Mouse (Mus musculus): ENCODE data around the gene Gm29797. TPM values are rescaled to one million over a fixed set of nuclear protein-coding genes. Genes with fewer than 3 reads are reported as not detected.

Gene Gm29797
- total RNA-seq, 2 experiments from 2014 or later, result not detected

DNA sequence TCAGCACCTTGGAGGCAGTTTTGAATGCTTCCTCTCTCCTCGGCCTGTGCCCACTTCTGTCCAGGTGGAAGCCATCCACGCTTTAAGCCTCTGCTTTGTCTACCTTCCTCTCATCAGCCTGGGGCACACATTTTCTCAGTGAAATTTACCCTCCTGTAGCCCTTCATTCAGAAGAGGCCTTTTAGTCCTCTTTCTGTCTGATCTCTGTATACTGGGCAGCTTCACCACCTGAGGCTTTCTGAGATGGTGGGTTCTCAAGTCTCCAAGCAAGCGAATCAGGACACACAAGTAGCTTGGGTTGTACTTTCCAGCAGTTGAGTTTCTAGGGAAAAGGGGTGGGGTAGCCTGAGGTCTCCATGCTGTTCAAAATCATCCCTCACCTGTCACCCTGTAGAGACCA is 35.5 kb downstream of the Gm29797 start:
- no peak for ATAC-seq (replicated peaks; ENCODE audit: low FRiP score, low TSS enrichment, poor library complexity, severe bottlenecking)

DNA sequence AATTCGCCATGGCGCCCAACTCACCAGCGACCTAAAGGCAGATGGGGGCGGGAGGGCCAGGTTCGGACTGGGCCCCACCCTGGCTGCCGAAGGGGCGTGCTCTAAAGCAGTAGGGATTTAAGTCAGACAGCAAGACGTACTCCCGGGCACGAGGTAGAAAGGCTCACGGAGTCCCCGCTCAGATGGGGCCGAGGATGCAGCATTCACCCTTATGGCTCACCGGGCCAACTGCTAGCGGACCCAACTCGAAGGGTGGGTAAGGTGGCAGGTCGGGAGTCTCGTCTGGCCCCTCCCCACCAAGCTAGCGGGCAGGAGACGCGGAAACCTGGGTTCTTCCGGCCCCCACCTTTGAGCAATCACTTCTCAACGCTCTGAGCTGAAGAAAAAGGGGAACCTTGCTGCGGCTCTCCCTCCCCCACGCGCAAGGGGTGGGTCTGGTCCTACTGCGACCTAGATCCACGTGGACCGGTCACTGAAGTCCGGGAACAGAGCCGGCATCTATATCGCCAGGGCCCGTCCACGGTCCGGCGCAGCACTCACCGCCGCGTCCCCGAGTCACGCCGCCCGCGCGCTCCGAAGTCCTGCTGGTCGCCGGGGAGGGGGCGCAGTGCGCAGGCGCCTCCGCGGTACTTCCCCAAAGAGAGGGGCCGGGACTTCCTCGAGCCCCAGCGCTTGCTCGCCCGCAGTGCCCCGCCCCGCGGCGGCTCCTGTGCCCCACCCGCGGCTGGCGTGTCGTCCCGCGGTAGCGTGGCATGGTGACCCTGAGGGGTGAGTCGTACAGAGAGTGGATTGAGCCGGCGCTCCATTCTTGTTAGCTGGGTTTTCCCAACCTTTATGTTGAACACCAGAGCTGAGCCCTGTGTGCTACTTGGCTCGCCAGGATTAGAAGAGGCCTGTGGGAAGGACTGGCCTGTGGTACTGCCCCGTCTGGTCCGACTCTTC is 36.8 kb downstream of the Gm29797 start, which contains the start of gene Rgs19:
Rgs19 (minus strand) TSS at position 639 of the 942 bp plus-strand sequence.
- ATAC-seq (replicated peaks; ENCODE audit: low FRiP score, low TSS enrichment, poor library complexity, severe bottlenecking), result peak; percentile 62

DNA sequence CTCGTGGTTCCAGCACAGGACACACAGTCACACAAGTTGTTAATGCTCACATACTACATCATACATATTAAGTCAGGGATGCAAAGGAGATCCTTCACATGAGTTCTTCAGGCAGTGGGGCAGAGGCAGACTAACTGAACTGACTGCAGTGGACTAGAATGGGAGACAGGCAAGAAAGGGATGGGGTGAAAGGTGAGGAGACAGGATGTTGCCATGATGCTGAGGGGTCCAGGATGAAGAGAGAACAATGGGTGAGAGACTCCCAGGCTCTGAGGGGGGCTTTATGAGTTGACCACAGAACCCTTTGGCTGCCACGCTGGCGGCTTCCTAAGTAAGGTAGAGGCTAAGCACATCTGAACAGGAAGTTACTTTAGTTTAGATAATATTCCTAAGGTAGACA is 37.7 kb downstream of the Gm29797 start:
- no peak for ATAC-seq (replicated peaks; ENCODE audit: low FRiP score, low TSS enrichment, poor library complexity, severe bottlenecking)

DNA sequence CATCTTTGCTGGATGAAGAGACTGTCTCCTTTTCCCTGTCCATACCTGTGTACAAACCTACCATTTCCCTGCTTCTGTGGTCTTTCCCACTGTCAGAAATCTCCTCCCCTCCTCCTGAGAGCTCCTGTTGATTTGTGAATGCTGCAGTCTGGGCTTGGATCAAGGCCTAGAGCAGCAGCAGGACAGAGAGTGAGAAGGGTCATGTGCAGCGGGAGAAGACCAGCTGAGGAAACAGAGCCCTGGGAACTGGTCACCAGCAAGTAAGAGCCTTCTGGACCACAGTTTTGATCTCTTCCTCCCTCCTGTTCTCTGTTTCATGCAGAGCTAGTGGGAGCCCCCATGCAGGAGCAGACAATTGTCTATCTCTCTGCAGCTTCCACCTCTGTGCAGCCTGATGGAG is 38.9 kb downstream of the Gm29797 start:
- ATAC-seq (replicated peaks; ENCODE audit: low FRiP score, low TSS enrichment, poor library complexity, severe bottlenecking), result no peak

DNA sequence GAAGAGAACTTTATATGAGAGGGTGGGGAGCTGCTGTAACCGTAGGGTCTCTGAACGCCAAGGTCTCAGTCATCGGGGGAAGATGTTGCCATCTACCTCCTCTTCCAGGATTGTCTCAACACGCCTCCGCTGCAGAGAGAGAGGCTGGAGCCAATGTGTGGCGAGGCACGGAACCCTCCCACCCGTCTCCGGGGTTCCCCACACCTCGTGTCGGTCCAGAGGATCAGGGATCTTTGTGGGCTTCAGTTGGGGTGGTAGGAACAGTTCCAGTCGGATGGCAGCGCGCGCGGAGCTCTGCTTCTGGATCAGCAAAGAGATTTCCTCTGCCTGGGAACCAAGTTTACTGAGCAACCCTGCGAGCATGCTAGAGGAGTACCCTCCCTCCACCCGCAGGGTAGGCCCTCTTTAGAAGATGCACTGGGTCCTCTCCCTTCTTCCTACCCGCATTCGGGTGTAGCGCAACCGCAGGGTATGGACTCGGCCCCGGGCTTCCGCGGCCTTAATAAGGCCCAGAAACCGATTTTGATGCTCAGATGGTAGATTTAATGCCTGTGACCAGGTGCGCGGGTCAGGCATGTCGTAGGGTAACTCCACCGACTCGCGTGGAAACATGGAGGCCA is 40.1 kb downstream of the Gm29797 start:
- ATAC-seq (replicated peaks; ENCODE audit: low FRiP score, low TSS enrichment, poor library complexity, severe bottlenecking), result no peak

DNA sequence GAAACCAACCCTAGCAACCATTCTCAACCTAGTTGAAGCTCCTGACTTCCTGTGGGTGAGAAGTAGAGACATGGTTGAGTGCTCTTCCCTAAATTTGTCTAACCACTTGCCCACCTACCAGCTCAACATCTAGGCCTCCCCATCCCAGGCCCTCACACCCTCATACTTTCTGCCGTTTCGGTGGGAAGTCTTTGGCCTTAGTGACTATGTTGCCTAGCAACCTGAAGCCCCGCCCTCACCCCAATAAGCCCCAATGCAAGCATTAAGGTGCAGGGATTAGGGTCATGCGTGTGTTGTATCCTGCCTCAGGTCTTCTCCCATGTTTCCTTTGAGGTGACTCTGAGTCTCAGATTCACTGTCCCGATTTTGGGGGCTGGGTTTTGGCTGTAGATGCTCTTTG is 41.4 kb downstream of the Gm29797 start, which contains the start of gene Lkaaear1:
Lkaaear1 (minus strand) TSS at position 202 of the 400 bp plus-strand sequence.
- ATAC-seq (replicated peaks; ENCODE audit: low FRiP score, low TSS enrichment, poor library complexity, severe bottlenecking), result no peak

DNA sequence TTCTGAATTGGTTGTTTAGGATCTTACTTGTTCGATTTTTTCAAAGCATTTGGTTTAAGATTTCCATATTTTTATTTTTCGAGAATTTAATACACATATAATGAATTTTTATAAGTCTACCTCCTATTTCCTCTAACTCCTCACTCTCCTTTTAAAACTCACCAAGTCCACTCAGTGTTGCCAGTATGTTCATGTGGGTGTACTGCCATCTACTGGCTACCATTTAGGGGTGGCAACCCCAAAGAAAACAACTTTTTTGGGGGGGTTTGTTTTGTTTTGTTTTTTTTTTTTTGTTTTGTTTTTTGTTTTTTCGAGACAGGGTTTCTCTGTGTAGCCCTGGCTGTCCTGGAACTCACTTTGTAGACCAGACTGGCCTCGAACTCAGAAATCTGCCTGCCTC is 49.8 kb downstream of the Gm29797 start:
- peak; percentile 71; the same call in 1 of the 2 replicates for ATAC-seq (replicated peaks; ENCODE audit: low FRiP score, low TSS enrichment, poor library complexity, severe bottlenecking)

Other genes with a start within 250 kb of the Gm29797 start
- gene Zbtb46, start 197.6 kb upstream of the Gm29797 start, total RNA-seq (2014; fragmentation: Nextera tagmentation), result 22.8 and 38.7 TPM in 2 replicates
- gene Zbtb46, start 197.6 kb upstream of the Gm29797 start, total RNA-seq (2017), result 22.3 and 33.5 TPM in 2 replicates
- gene Abhd16b, start 163.8 kb upstream of the Gm29797 start, total RNA-seq (2014; fragmentation: Nextera tagmentation), result not detected in 2 replicates
- not detected in 2 replicates for gene Abhd16b, start 163.8 kb upstream of the Gm29797 start, total RNA-seq (2017)
- gene Tpd52l2, start 159.9 kb upstream of the Gm29797 start, total RNA-seq (2014; fragmentation: Nextera tagmentation), result 65.2 and 70.9 TPM in 2 replicates
- gene Tpd52l2, start 159.9 kb upstream of the Gm29797 start, total RNA-seq (2017), result 106 and 151 TPM in 2 replicates
- gene Dnajc5, start 136.5 kb upstream of the Gm29797 start, total RNA-seq (2014; fragmentation: Nextera tagmentation), result 38.6 and 48.6 TPM in 2 replicates
- gene Dnajc5, start 136.5 kb upstream of the Gm29797 start, total RNA-seq (2017), result 34.9 and 38.1 TPM in 2 replicates
- 102 and 114 TPM in 2 replicates for gene Uckl1, start 72.1 kb upstream of the Gm29797 start, total RNA-seq (2014; fragmentation: Nextera tagmentation)
- gene Uckl1, start 72.1 kb upstream of the Gm29797 start, total RNA-seq (2017), result 42.3 and 65.4 TPM in 2 replicates
- 31.2 and 40.7 TPM in 2 replicates for gene Prpf6, start 65.2 kb upstream of the Gm29797 start, total RNA-seq (2014; fragmentation: Nextera tagmentation)
- gene Prpf6, start 65.2 kb upstream of the Gm29797 start, total RNA-seq (2017), result 95.2 and 125 TPM in 2 replicates
- gene Zfp512b, start 64.2 kb upstream of the Gm29797 start, total RNA-seq (2014; fragmentation: Nextera tagmentation), result 43.1 and 46.6 TPM in 2 replicates
- 7.1 and 21.9 TPM in 2 replicates for gene Zfp512b, start 64.2 kb upstream of the Gm29797 start, total RNA-seq (2017)
- gene Samd10, start 57.8 kb upstream of the Gm29797 start, total RNA-seq (2014; fragmentation: Nextera tagmentation), result 1.6 and 3.5 TPM in 2 replicates
- gene Samd10, start 57.8 kb upstream of the Gm29797 start, total RNA-seq (2017), result 0.80 and 2.5 TPM in 2 replicates
- gene Sox18, start 14.6 kb downstream of the Gm29797 start, total RNA-seq (2014; fragmentation: Nextera tagmentation), result not detected in 2 replicates
- gene Sox18, start 14.6 kb downstream of the Gm29797 start, total RNA-seq (2017), result not detected in 2 replicates
- 8.2 and 9.0 TPM in 2 replicates for gene Tcea2, start 23.3 kb downstream of the Gm29797 start, total RNA-seq (2014; fragmentation: Nextera tagmentation)
- 3.4 and 4.5 TPM in 2 replicates for gene Tcea2, start 23.3 kb downstream of the Gm29797 start, total RNA-seq (2017)
- gene Rgs19, start 36.9 kb downstream of the Gm29797 start, total RNA-seq (2014; fragmentation: Nextera tagmentation), result 55.6 and 78.0 TPM in 2 replicates
- 20.5 and 23.7 TPM in 2 replicates for gene Rgs19, start 36.9 kb downstream of the Gm29797 start, total RNA-seq (2017)
- gene Lkaaear1, start 41.4 kb downstream of the Gm29797 start, total RNA-seq (2014; fragmentation: Nextera tagmentation), result not detected in 2 replicates
- gene Lkaaear1, start 41.4 kb downstream of the Gm29797 start, total RNA-seq (2017), result not detected in 2 replicates
- 0.90 TPM in 1 of 2 replicates, not detected in the other for gene Oprl1, start 58.0 kb downstream of the Gm29797 start, total RNA-seq (2014; fragmentation: Nextera tagmentation)
- gene Oprl1, start 58.0 kb downstream of the Gm29797 start, total RNA-seq (2017), result not detected in 2 replicates
- not detected in 2 replicates for gene Myt1, start 106.3 kb downstream of the Gm29797 start, total RNA-seq (2014; fragmentation: Nextera tagmentation)
- not detected in 2 replicates for gene Myt1, start 106.3 kb downstream of the Gm29797 start, total RNA-seq (2017)
- gene Pcmtd2, start 180.8 kb downstream of the Gm29797 start, total RNA-seq (2014; fragmentation: Nextera tagmentation), result 19.3 and 40.0 TPM in 2 replicates
- gene Pcmtd2, start 180.8 kb downstream of the Gm29797 start, total RNA-seq (2017), result 29.8 and 33.1 TPM in 2 replicates
- gene Polr3k, start 207.3 kb downstream of the Gm29797 start, total RNA-seq (2014; fragmentation: Nextera tagmentation), result 31.7 TPM in 2 replicates
- 37.6 and 39.4 TPM in 2 replicates for gene Polr3k, start 207.3 kb downstream of the Gm29797 start, total RNA-seq (2017)